Mouse (Mus musculus): Measurements from ENCODE around the gene March7. TPM values are rescaled to one million over a fixed set of nuclear protein-coding genes. Genes with fewer than 3 reads are reported as not detected.
A peak's percentile ranks its signal among the peaks of the same experiment; 100 is the strongest.

March7 gene
- 10 to 100 TPM; 73.5 to 80.9 TPM for total RNA-seq (2021)
- long read RNA-seq, experiment 1, transcript March7-203 (10 exons, 3,594 nt): major isoform, 22 of 24 reads
- long read RNA-seq, experiment 1, partial matches to known transcripts: 0 of 24 reads
- long read RNA-seq, experiment 1, other reads (novel, unspliced or antisense): 2 of 24 reads
- long read RNA-seq, experiment 2, transcript March7-203 (10 exons, 3,594 nt): major isoform, 120 of 147 reads
- long read RNA-seq, experiment 2, transcript March7-202 (11 exons, 2,271 nt): minor isoform, 6 of 147 reads
- long read RNA-seq, experiment 2, partial matches to known transcripts: 9 of 147 reads
- long read RNA-seq, experiment 2, other reads (novel, unspliced or antisense): 12 of 147 reads

DNA sequence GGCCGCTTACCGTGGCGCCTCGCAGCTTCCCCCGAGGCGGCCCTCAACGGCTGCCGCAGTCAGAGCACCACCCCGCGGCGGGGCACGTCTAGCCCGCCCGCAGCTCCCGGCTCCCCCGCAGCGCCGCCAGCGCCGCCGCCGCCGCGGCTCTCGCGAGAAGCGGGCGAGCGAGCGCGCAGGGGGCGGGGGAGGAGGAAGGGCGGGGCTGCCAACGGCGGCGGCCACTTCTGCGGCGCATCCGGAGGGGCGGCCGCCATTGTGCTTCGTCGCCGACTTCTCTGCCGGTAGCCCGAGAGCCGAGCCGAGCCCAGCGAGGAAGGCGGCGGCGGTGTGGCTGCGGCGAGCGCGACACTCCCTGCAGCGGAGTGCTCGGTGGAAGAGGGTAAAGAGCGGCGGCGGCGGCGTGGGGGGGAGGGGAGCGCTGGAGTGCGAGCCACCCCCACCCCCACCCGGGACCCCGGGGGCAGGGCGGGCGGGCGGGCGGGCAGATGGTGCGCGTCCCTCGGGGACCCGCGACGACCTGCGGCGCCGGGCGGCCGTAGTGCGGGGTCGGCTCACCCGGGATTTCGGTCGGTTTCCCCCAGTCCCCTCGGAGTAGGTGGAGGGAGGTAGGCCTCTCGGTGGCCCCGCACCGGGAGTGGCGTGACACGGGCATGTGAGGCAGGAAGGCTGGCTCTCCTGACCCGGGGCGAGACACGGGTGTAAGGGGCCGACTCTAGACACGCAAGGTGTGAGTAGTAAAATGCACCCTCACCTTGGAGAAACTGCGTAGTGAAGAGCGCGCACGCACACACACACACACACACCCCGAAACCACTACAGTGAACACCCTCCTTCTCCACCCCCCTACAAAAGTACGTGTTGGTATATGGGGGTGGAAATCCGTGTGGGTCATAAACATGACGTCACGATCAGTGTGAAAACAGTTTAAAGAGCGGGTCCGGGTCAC is at the start of gene March7, which contains the start of gene Baz2b:
Gene March7, plus strand, starts transcription at position 185 of the 949 bp plus-strand sequence.
Gene Baz2b, minus strand, starts transcription at position 137 of the 949 bp plus-strand sequence.
- peak; percentile 74 to 75 for DNase-seq (ENCODE audit: low spot score in 2 of 2)

GRCm38 (mm10) chr2:60163744-60164143 is 45.9 kb upstream of the March7 start:
- no peak for DNase-seq (ENCODE audit: low spot score in 2 of 2)

DNA sequence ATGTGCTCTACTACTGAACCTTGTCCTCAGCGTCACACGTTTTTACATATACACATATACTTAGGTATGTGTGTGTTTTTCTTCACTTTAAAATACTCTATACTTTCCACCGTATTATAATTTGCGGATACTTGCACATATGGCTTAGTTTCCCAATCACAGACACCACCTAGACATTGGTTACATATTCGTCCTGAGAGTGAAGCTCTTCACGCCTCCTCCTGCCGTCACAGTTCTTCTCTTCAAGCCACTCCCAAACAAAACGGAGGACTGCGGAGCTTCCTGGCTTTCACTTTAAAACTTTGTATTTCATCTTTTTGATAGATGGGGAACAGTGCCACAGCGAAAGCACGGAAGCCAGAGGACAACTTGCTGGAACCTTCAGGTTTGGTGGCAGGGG is 44.0 kb upstream of the March7 start:
- no peak for DNase-seq (ENCODE audit: low spot score in 2 of 2)

- DNase-seq (ENCODE audit: low spot score in 2 of 2): no peak
Observed at GRCm38 (mm10) chr2:60166878-60167277, 42.8 kb upstream of the March7 start.

DNA sequence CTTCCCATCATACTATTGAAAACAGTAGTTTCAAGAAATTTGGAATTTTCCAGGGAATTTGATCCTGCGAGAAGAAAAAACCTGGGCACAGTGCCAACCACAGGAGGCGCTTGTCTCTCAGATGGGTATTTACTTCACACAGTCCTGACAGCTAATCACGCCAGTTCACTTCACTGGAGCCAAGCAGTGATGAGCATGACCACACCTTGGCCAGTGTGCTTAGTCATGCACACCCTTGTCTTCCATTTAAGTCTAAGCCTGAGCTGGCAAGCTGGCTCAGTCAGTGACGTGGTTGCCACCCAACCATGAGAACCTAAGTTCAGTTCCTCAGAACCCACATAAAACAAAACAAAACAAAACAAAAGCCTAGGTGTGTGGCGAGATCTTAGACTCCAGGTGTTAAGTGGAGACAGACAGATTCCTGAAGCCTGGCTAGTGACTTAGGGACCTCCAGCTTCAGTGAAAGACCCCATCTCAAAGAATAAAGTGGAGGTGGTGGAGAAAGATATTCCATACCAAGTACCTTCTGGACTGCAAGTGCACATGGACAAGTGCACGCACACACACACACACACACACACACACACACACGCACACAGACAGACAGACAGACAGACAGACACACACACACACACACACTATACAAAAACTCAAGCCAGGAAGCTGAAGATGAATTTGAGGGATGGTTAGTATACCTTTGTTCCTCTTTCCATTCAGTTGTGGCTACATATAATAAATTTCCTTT is 37.7 kb upstream of the March7 start:
- no peak for DNase-seq (ENCODE audit: low spot score in 2 of 2)

GRCm38 (mm10) chr2:60172531-60172914 is 37.2 kb upstream of the March7 start:
- no peak for DNase-seq (ENCODE audit: low spot score in 2 of 2)

DNA sequence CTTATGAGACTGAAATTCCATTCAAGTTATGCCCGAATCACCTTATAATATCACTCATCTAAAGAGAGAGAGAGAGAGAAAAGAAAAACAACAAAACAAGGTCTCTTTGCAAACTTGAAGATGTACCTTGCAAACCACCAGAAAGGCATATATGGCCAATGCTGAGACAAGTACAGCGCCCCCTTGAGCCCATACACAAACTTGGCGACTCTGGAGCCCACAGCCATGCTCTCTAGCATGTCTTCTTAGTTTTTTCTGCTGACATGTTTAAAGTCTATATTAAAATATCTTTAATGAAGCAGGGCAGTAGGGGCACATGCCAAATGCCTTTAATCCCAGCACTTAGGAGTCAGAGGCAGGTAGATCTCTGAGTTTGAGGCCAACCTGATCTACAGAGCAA is 36.5 kb upstream of the March7 start:
- DNase-seq (ENCODE audit: low spot score in 2 of 2): no peak

- no peak for DNase-seq (ENCODE audit: low spot score in 2 of 2)
Observed at GRCm38 (mm10) chr2:60173595-60173994, 36.1 kb upstream of the March7 start.

DNA sequence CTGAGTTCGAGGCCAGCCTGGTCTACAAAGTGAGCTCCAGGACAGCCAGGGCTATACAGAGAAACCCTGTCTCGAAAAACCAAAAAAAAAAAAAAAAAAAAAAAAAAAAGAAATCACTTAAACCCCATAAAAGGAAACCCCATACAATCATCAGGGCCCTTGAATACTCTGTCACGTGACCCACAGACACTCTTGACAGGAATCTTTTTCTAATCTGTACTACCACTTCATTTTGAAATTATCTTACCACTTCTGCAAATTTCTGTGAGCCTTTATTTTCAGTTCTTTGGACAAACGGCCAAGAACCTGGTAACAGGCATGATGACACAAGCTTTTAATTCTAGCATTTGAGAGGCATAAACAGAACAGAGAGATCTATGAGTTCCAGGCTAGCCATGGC is 34.6 kb upstream of the March7 start:
- DNase-seq (ENCODE audit: low spot score in 2 of 2): no peak

GRCm38 (mm10) chr2:60176087-60176486 is 33.6 kb upstream of the March7 start:
- no peak for DNase-seq (ENCODE audit: low spot score in 2 of 2)

GRCm38 (mm10) chr2:60177490-60177889 is 32.2 kb upstream of the March7 start:
- no peak for DNase-seq (ENCODE audit: low spot score in 2 of 2)

DNA sequence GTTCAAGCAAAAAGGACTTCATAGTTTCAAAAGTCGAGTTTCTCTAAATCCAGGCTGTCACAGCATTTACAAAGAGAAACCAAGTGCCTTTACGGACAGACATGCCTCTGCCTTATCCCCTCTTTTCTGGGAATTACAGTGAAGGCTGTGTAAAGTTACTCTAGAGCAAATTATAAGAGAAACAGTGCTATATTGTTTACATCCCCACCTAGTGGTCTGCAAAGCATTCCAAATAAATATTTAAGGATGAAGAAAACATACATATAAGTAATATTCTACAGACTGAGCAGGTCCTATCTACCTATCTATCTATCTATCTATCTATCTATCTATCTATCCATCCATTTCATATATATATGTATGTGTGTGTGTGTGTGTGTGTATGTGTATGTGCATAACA is 28.0 kb upstream of the March7 start:
- DNase-seq (ENCODE audit: low spot score in 2 of 2): no peak

GRCm38 (mm10) chr2:60196841-60197240 is 12.8 kb upstream of the March7 start:
- DNase-seq (ENCODE audit: low spot score in 2 of 2): no peak

GRCm38 (mm10) chr2:60200051-60200562 is 9.6 kb upstream of the March7 start:
- no peak for DNase-seq (ENCODE audit: low spot score in 2 of 2)

DNA sequence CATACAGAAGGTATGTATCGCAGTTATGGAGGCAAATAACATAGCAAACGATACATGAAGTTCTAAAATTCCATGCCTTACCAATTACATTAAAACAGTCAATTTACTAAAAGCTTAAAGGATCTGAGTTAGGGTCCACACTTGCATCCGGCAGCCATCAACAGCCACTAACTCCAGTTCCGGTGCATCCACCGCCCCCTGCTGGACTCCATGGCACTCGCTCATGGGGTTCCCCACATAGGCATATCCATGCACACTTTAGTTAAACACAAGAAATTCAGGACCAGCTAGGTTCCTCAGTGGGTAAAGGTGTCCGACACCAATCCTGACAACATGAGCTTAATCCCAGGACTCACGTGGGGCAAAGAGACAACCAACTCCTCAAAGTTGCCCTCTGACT is 9.0 kb upstream of the March7 start:
- peak; percentile 31 to 32 for DNase-seq (ENCODE audit: low spot score in 2 of 2)

DNA sequence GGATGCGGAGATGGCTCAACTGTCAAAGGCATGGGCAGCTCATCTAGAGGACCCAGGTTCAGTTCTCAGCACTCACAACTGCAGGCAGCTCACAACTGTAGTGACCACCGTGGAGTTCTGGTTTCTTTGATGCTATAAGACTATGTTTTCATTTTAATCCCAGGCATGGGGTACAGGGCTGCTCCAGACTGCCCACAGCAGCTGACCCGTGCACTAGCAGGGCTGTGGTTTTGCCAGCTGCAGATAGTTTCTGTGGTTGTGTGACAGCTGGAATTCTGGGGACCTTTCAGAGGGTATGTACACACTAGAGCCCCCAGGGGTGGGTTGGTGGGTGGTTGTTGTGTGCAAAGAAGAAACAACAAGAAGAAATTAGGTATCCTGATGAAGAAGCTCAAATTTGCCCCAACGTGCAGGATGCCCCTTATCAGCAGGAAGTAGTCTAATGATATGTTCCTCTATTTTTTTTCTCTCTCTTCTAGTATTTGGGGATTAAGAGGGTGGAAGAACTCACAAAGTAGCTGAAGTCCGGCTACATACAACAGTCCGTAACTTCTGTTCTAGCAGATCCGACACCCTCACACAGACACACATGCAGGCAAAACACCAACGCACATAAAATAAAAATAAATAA is 6.7 kb upstream of the March7 start:
- DNase-seq (ENCODE audit: low spot score in 2 of 2): no peak

GRCm38 (mm10) chr2:60203733-60204132 is 6.0 kb upstream of the March7 start:
- no peak for DNase-seq (ENCODE audit: low spot score in 2 of 2)

DNA sequence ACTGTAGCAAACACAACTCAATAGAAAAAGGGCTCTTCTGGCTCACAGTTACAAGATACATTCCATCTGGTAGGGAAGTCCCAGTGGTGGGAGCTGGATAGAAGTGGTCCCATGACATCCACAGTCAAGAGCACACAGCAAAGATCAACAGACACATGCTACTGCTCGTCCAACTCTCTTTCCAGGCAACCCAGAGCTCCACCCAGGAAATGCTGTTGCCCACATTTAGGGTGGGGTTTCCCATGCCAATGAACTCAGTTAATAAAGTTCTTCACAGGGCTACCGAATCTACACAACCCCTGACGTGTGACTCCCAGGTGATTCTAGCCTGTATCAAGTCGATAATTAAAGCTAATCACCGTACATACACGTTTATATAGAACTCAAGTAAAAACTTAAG is 5.5 kb upstream of the March7 start:
- no peak for DNase-seq (ENCODE audit: low spot score in 2 of 2)

GRCm38 (mm10) chr2:60205795-60206194 is 3.9 kb upstream of the March7 start:
- no peak for DNase-seq (ENCODE audit: low spot score in 2 of 2)

DNA sequence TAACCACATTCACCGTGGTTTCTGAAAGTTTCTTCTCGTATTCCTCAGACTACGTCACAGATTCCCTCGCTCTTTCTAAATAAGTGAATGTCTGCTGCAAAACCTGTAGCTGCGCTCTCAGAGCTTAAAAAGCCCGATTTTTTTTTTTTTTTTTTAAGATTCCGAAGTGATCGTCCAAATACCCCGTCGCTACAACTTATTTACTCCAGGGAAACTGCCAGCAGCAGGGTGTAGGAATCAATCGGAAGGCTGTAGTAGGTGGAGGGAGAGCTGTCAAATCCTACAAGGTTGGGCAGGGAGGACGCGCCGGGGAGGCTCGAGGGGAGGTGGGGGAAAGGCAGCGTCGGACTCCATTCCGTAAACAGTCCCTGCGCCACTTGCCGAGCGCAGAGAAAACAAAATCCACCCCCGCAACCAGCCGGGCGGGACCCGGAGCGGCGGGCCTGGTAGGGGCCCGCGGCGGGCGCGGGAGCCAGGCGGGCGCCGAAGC is 520 bp upstream of the March7 start:
- DNase-seq (ENCODE audit: low spot score in 2 of 2): peak in 1 of 2 experiments; percentile 36
